Mouse (Mus musculus): ENCODE results near the gene Rimbp3. TPM values are rescaled to one million over a fixed set of nuclear protein-coding genes. Genes with fewer than 3 reads are reported as not detected.
A peak's percentile ranks its signal among the peaks of the same experiment; 100 is the strongest.

Rimbp3 gene
- total and polyA plus RNA-seq, 2 experiments from 2014 or later = 0.11 to 0.61 TPM

DNA sequence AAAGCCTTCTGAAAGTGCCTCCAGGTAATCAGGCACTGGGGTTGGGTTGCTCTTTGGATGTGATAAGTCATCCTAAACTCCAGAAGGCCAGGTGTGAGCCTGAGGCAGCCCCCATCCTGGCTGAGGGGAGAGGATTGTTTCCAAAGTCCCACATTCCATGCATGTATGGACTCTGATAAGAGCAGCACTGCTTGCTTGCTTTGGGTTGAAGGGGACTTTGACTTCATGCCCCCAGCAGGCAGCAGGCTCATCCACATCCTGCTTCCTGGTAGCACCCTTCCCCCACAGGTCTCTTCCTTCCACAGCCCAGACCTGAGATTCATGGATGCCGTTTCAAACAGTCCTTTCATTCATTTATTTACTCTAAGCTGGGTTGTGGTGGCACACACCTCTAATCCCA is 35.3 kb downstream of the Rimbp3 start:
- peaks cover 58% of the 10 kb centered on the region for H3K4me1 ChIP-seq (ENCODE audit: control insufficient read depth, insufficient read depth)
- H3K4me2 ChIP-seq (ENCODE audit: low read depth, low read length) = no peak overlapping the region
- no peak for ATAC-seq (ENCODE audit: insufficient read depth, low read depth)
- no peak for DNase-seq (ENCODE audit: low spot score)
- H3K9ac ChIP-seq (replicated peaks; ENCODE audit: low read depth, low read length) = no peak overlapping the region
- WGBS = 14% methylated on average over 1 of the region's 1 CpGs
- no peaks in the 10 kb centered on the region for H3K9me3 ChIP-seq (replicated peaks; ENCODE audit: control insufficient read depth, low read length)
- H3K27me3 ChIP-seq (ENCODE audit: control insufficient read depth, insufficient read depth, low read length) = no peaks in the 10 kb centered on the region
- no peak overlapping the region for H3K4me3 ChIP-seq (ENCODE audit: low read depth, low read length)
- H3K27ac ChIP-seq (ENCODE audit: low read depth) = no peak overlapping the region
- H3K36me3 ChIP-seq (replicated peaks; ENCODE audit: control insufficient read depth, insufficient read depth, low read length) = no peaks in the 10 kb centered on the region
- TF ChIP-seq EP300 (IDR thresholded peaks at IDR 0.05; ENCODE audit: low read depth) (no peak), CTCF (IDR thresholded peaks at IDR 0.05; ENCODE audit: low read depth) (no peak)

DNA sequence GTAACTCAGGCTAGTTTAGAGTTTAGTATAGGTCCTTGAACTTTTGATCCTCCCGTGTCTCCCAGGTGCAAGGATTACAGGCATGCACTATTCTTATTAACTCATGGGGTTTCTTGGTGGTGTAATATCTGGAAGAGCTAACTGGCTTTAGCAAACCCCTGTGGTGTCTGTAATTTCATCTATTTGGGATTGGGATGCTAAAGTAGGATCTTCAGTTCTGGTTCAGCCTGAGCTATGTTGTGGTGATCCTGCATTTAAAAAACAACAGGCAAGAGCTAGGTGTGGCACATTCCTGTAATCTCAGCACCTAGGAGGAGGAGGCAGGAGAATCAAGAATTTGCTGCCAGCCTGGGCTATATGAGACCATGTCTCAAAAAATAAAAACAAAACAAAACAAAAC is 36.6 kb downstream of the Rimbp3 start:
- Histone ChIP-seq H3K9me3 (replicated peaks; ENCODE audit: control insufficient read depth, low read length) (no peaks in the 10 kb centered on the region), H3K36me3 (replicated peaks; ENCODE audit: control insufficient read depth, insufficient read depth, low read length) (no peaks in the 10 kb centered on the region), H3K4me1 (ENCODE audit: control insufficient read depth, insufficient read depth) (peaks cover 59% of the 10 kb centered on the region), H3K27me3 (ENCODE audit: control insufficient read depth, insufficient read depth, low read length) (no peaks in the 10 kb centered on the region), H3K4me3 (ENCODE audit: low read depth, low read length) (no peak overlapping the region), H3K27ac (ENCODE audit: low read depth) (no peak overlapping the region), H3K9ac (replicated peaks; ENCODE audit: low read depth, low read length) (no peak overlapping the region), H3K4me2 (ENCODE audit: low read depth, low read length) (no peak overlapping the region)
- TF ChIP-seq CTCF (IDR thresholded peaks at IDR 0.05; ENCODE audit: low read depth) (no peak), EP300 (IDR thresholded peaks at IDR 0.05; ENCODE audit: low read depth) (no peak)
- 72% methylated on average over 1 of the region's 1 CpGs for WGBS
- DNase-seq (ENCODE audit: low spot score) = no peak
- ATAC-seq (ENCODE audit: insufficient read depth, low read depth) = no peak

DNA sequence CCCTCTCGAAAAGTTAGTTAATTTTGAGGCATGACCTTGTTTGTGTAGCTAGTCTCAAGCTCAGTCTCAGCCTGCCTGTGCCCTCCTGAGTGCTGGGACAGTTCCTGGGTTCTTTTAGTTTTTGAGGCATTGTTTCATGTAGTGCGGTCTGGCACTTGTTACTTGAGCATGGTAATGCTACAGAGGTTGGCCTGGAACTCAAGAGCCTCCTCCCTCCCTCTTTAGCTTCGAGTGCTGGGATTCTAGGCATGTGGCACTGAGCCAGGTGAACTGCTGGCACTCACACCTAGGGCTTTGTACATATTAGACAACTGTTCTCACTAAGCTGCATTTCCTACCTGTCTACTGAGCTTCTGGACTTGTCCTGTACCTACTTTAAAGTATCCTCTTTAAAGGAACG is 39.3 kb downstream of the Rimbp3 start:
- H3K9me3 ChIP-seq (replicated peaks; ENCODE audit: control insufficient read depth, low read length) = no peaks in the 10 kb centered on the region
- ATAC-seq (ENCODE audit: insufficient read depth, low read depth) (peak; percentile 82), DNase-seq (ENCODE audit: low spot score) (peak; percentile 81)
- peaks cover 70% of the 10 kb centered on the region for H3K4me1 ChIP-seq (ENCODE audit: control insufficient read depth, insufficient read depth)
- H3K36me3 ChIP-seq (replicated peaks; ENCODE audit: control insufficient read depth, insufficient read depth, low read length) = no peaks in the 10 kb centered on the region
- no peak overlapping the region for H3K4me2 ChIP-seq (ENCODE audit: low read depth, low read length)
- H3K9ac ChIP-seq (replicated peaks; ENCODE audit: low read depth, low read length) = no peak overlapping the region
- WGBS = 27% methylated on average over 4 of the region's 4 CpGs
- no peak for TF ChIP-seq EP300 (IDR thresholded peaks at IDR 0.05; ENCODE audit: low read depth)
- no peak for TF ChIP-seq CTCF (IDR thresholded peaks at IDR 0.05; ENCODE audit: low read depth)
- no peaks in the 10 kb centered on the region for H3K27me3 ChIP-seq (ENCODE audit: control insufficient read depth, insufficient read depth, low read length)
- H3K27ac ChIP-seq (ENCODE audit: low read depth) = peak overlapping the region; percentile 80
- H3K4me3 ChIP-seq (ENCODE audit: low read depth, low read length) = no peak overlapping the region

DNA sequence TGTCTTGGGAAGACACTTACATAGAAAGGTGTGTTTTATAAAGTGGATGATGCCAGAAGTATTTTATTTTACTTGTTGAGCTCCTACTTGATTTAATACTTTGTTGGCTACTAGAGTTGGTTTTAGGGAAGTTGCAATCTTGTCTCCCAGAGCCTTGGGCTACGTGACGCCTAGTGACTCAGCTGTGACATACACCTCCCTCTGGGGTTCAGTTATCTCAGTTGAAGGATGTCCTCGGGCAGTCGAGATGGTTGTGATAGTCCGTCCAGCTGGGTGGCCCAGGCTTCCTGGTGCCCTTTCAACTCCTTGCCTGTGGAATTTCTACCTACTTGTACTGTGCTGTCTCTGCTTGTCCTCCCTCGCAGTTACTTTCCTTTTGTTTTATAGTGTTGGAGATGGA is 40.7 kb downstream of the Rimbp3 start:
- Histone ChIP-seq H3K4me1 (ENCODE audit: control insufficient read depth, insufficient read depth) (peaks cover 75% of the 10 kb centered on the region), H3K4me2 (ENCODE audit: low read depth, low read length) (no peak overlapping the region), H3K9ac (replicated peaks; ENCODE audit: low read depth, low read length) (no peak overlapping the region), H3K9me3 (replicated peaks; ENCODE audit: control insufficient read depth, low read length) (no peaks in the 10 kb centered on the region), H3K27me3 (ENCODE audit: control insufficient read depth, insufficient read depth, low read length) (no peaks in the 10 kb centered on the region), H3K4me3 (ENCODE audit: low read depth, low read length) (no peak overlapping the region), H3K27ac (ENCODE audit: low read depth) (no peak overlapping the region), H3K36me3 (replicated peaks; ENCODE audit: control insufficient read depth, insufficient read depth, low read length) (no peaks in the 10 kb centered on the region)
- 26% methylated on average over 6 of the region's 6 CpGs for whole genome bisulfite sequencing
- no peak for TF ChIP-seq EP300 (IDR thresholded peaks at IDR 0.05; ENCODE audit: low read depth)
- no peak for TF ChIP-seq CTCF (IDR thresholded peaks at IDR 0.05; ENCODE audit: low read depth)
- DNase-seq (ENCODE audit: low spot score) = no peak
- ATAC-seq (ENCODE audit: insufficient read depth, low read depth) = no peak

DNA sequence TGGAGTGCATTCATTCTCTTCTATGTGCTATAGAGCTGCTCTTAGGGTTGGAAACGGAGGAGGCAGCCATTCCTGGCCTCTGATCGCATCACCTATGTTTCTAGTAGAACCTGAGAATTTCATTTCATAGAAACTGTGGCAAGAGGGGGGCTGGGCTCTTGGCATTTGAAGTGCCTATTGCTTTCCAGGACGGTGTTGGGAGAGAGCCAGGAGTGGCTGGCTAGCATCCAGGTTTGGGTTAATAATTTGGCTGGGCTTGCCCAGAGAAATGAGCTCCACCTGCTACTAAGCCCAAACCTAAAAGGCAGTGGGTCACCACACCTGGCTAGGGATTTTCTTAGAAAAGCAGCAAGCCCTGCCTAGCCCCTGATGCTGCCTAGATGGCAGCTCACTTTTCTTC is 43.1 kb downstream of the Rimbp3 start:
- peak; percentile 43 for DNase-seq (ENCODE audit: low spot score)
- no peak overlapping the region for H3K4me2 ChIP-seq (ENCODE audit: low read depth, low read length)

DNA sequence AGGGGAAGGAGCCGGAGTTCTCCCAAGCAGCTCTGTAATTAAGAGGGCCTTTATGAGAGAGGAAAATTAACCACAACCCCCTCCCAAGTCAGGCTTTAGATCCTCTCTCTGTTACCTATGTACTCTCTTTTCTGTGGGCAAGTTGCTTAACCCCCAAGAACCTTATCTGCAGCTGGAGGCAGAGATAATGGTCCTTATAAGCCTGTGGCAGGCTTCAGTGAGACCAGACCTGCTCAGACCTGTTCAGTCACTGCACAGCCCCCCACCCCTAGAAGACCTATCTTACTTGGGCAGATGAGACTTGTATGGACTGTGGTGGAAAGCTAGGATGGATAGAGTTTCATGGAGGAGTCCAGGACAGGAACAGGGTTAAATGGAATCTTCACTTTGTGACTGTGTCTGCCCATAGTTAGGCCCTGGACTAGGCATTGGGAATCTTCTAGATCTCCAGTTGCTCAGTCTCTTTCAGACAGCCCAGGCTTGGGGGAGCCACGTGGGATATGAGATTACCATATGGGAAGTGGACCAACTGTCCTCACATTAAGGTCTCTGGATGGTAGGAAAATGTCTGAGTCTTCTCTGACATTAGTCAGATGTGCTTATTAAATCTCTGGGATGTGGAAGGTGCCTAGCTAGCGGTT is 43.8 kb downstream of the Rimbp3 start:
- ATAC-seq (ENCODE audit: insufficient read depth, low read depth) (no peak), DNase-seq (ENCODE audit: low spot score) (no peak)
- TF ChIP-seq EP300 (IDR thresholded peaks at IDR 0.05; ENCODE audit: low read depth) = no peak
- no peak for TF ChIP-seq CTCF (IDR thresholded peaks at IDR 0.05; ENCODE audit: low read depth)
- Histone ChIP-seq H3K4me3 (ENCODE audit: low read depth, low read length) (no peak overlapping the region), H3K36me3 (replicated peaks; ENCODE audit: control insufficient read depth, insufficient read depth, low read length) (peaks cover 8% of the 10 kb centered on the region; the same call in 1 of the 2 replicates), H3K27me3 (ENCODE audit: control insufficient read depth, insufficient read depth, low read length) (no peaks in the 10 kb centered on the region), H3K27ac (ENCODE audit: low read depth) (no peak overlapping the region), H3K9ac (replicated peaks; ENCODE audit: low read depth, low read length) (no peak overlapping the region), H3K4me1 (ENCODE audit: control insufficient read depth, insufficient read depth) (peaks cover 68% of the 10 kb centered on the region), H3K4me2 (ENCODE audit: low read depth, low read length) (no peak overlapping the region), H3K9me3 (replicated peaks; ENCODE audit: control insufficient read depth, low read length) (no peaks in the 10 kb centered on the region)
- 67% methylated on average over 3 of the region's 3 CpGs for WGBS

More for the DNA sequence above, 43.1 kb downstream of the Rimbp3 start:
- TF ChIP-seq CTCF (IDR thresholded peaks at IDR 0.05; ENCODE audit: low read depth) = no peak
- no peak for TF ChIP-seq EP300 (IDR thresholded peaks at IDR 0.05; ENCODE audit: low read depth)
- H3K9me3 ChIP-seq (replicated peaks; ENCODE audit: control insufficient read depth, low read length) = no peaks in the 10 kb centered on the region
- WGBS = 17% methylated on average over 3 of the region's 3 CpGs
- no peak overlapping the region for H3K9ac ChIP-seq (replicated peaks; ENCODE audit: low read depth, low read length)
- no peak for ATAC-seq (ENCODE audit: insufficient read depth, low read depth)
- peaks cover 8% of the 10 kb centered on the region; the same call in 1 of the 2 replicates for H3K36me3 ChIP-seq (replicated peaks; ENCODE audit: control insufficient read depth, insufficient read depth, low read length)
- H3K4me1 ChIP-seq (ENCODE audit: control insufficient read depth, insufficient read depth) = peaks cover 72% of the 10 kb centered on the region
- H3K4me3 ChIP-seq (ENCODE audit: low read depth, low read length) = no peak overlapping the region
- no peaks in the 10 kb centered on the region for H3K27me3 ChIP-seq (ENCODE audit: control insufficient read depth, insufficient read depth, low read length)
- no peak overlapping the region for H3K27ac ChIP-seq (ENCODE audit: low read depth)
